Mouse (Mus musculus) spleen, postnatal 36 days (tissue): ENCODE measurements around the gene Csnk2a1.
"Not testable (repeated sequence)": the region's sequence is repeated elsewhere in the genome, so short reads cannot be mapped to it uniquely, and the experiment has no call there.

Experiments
- DNase-seq, 2 experiments: peaks; one replicate each; pipeline ENCODE4 v3.0.0; 2022; ENCODE audit warnings: low spot score in 2 of 2, mixed read lengths in 1 of 2

The Csnk2a1 gene

DNA sequence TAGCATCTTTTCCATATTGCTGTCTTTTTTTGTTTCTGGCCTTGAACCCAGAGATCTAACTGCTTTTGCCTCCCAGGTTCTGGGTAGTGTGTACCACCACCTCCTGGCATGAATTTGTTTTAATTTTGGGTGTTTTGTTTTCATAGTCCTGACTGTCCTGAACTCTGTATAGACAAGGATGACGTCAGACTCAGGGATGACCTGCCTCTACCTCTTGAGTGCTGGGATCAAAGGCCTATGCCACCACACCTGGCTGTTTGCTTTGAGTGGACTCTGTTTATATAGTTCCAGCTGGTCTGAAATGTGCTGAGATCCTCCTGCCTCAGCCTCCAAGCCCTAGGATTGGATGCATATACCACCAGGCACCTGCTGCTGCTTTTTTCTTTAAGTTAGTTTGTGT lies 11.3 kb downstream of the Csnk2a1 start:
- DNase-seq, result no peak

DNA sequence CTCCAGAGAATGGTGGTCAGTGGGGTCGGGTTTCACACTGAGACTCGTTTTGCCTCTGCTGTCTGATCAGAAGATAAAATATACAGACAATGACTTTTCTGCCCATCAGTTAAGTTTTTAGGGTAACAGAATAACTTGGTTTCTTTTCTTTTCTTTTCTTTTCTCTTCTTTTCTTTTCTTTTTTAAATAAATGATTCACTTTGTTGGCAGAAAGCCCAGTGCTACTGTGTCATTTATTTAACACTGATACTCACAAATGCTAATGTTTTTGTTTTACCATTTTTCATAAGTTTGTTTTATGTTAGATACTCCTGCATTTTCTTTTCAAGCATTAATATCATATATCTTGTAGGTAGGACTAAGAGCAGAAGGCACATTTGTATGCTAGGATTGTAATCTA lies 13.9 kb downstream of the Csnk2a1 start:
- DNase-seq, result no peak

DNA sequence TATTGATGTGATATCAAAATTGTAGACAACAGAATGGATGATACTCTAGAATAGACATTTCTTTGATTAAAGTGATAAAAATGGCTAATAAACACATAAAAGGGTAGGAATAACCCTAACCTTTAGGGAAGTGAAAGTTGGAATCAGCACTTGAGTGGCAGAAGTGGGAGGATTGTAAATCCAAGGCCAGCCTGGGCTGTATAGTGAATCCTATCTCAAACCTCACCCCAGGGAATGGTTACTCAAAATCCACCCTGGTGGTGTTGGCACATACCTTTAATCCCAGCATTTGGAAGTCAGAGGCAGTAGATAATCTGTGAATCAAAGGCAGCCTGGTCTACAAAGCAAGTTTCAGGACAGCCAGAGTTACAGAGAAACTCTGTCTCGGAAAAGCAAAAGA lies 20.6 kb downstream of the Csnk2a1 start:
- no peak for DNase-seq

DNA sequence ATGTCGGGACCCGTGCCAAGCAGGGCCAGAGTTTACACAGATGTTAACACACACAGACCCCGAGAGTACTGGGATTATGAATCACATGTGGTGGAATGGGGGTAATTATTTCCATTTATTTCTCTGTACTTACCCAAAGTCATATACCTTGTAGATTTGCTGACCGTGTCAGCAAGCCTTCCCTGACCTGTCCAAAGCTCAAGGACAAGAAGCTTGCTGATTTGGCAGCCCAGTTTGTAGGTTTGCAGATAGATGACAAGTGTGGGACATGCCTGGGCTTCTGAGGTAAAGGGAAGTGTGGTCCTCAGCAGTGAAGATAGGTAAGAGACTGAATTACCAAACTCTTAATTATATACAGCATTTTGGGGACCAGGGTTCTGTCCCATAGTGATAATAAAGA lies 23.9 kb downstream of the Csnk2a1 start:
- DNase-seq, result no peak

DNA sequence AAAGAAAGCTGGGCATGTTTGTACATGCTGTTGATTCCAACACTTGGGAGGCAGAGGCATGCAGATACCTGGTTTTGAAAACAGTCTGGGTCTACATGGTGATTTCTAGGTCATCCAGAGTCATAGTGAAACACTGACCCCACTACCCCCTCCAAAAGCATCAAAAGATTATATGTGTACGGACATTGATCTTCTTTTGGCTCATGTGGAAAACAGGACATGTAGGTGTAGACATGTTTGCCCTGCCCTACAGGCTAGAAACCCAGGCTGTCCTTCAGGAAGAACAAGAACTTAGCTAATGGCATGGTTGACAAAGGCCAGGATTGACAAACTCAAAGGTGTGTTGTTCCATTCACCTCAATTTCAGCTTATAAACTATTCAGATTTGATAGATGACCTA lies 33.1 kb downstream of the Csnk2a1 start:
- DNase-seq, result no peak

DNA sequence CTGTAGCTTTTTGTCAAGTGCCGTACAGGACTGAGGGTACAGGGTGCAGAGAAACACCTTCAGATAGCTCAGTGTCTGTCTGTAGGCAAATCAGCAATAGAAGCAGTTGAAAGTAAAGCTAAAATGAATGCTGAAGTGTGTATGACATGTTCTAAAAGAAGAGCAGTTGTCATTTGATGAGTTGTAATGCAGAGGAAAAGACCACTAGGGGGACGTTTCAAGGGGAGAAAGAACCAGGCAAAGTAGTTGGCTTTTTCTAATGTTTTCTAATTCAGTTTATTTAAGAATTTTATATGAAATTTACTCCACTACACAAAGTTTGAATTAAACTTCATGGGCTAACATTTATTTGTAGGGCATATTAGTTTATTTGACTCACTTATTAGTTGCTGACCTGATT lies 47.0 kb downstream of the Csnk2a1 start:
- no peak for DNase-seq

DNA sequence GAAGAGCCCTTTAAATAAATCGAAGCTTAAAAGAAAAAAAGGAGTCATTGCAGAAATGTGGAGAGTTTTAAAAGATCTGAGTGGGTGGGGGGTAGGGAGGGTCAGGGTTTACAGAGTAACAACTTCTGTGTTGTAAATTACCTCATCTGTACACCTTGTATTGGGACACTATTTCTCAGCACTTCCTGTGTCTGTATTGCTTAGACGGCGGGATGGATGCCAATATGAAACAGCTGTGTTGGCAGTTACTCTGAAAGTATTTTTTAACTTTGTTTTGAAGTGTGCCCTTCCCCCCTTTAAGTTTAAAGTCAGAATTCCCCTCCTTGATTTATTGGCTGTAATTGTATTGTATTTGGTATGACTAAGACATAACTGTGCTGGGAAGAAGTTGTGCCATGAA lies 54.8 kb downstream of the Csnk2a1 start:
- no peak for DNase-seq

GRCm38 (mm10) chr2:152287560-152287959 lies 60.9 kb downstream of the Csnk2a1 start:
- DNase-seq, result no peak

GRCm38 (mm10) chr2:152288046-152288445 lies 61.4 kb downstream of the Csnk2a1 start:
- no peak for DNase-seq

DNA sequence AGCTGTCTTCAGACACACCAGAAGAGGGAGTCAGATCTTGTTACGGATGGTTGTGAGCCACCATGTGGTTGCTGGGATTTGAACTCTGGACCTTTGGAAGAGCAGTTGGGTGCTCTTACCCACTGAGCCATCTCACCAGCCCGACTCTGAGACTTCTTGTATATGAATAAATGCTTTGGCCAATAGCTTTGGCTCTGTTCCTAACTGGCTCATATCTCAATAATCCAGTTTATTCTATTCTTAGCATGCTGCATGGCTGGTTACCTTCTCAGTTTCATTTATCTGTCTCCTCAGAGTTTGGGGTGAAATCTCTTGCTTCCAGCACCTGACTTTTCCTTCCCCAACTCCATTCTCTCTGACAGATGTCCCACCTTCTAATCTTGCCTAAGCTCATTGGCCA lies 63.0 kb downstream of the Csnk2a1 start:
- not testable (repeated sequence) for DNase-seq

DNA sequence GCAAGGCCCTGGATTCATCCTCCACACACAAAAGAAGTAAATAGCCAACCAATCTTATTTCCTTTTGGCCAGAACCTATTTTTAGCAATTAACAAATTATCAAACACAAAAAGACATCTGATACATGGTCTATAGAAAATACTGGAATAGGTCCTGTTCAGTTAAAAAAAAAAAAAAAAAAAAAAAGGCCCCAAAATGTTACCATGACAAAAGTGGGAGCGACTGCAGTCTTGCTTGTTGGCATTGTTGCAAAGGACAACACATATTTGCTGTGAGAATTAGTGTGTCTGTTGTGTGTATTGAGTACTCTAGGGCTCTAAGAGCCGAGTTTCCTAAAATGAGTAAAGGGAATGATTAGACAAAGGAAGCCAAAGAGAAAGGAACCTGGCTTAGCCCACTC lies 65.8 kb downstream of the Csnk2a1 start:
- no peak for DNase-seq

GRCm38 (mm10) chr2:152293179-152293726 lies 66.6 kb downstream of the Csnk2a1 start:
- DNase-seq, result no peak

GRCm38 (mm10) chr2:152293727-152294475 lies 67.3 kb downstream of the Csnk2a1 start, which contains the start of gene Tbc1d20:
Tbc1d20 (plus strand) TSS chr2:152293828.
- DNase-seq, result peak; percentile 90 to 92

GRCm38 (mm10) chr2:152294541-152294940 lies 67.9 kb downstream of the Csnk2a1 start:
- DNase-seq, result no peak

GRCm38 (mm10) chr2:152302862-152303261 lies 76.2 kb downstream of the Csnk2a1 start:
- DNase-seq, result no peak

DNA sequence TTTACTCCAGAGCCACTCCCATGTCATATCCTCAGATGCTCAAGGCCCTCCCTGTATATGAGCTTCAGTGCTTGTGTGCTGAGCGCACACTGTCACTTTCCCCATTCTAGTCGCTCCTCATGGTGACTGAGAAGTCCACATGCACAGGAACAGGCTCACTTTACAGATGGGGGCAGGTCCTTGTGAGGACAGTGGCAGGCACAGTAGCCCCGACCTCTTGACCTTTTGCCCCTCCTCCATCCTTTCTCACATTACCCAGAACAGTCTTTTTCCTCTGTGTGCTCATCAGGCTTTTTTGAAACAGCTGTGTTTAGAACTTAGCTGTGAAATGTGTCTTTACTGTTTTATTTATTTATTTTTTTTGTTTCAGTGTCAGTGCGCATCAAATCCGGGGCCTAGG lies 77.1 kb downstream of the Csnk2a1 start:
- DNase-seq, result no peak

- no peak for DNase-seq
Measured at GRCm38 (mm10) chr2:152305480-152305879, 78.8 kb downstream of the Csnk2a1 start.

DNA sequence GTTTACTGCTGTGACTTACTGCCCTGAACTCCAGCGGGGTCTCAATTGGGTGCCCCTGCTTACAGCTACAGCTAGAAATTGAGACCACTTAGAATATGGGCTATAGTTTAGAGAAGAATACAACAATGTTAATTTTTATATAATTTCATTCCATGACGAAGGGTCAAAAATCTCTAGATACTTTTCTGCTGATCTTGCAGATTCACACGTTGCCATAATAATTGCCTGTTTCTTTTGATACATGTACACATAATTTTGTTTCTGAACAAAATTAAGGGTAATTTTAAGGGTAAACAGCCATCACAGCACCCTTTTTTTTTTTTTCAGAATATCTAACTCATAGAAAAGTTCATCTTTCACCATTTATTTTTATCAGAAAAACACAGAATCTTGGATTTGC lies 80.5 kb downstream of the Csnk2a1 start:
- no peak for DNase-seq

DNA sequence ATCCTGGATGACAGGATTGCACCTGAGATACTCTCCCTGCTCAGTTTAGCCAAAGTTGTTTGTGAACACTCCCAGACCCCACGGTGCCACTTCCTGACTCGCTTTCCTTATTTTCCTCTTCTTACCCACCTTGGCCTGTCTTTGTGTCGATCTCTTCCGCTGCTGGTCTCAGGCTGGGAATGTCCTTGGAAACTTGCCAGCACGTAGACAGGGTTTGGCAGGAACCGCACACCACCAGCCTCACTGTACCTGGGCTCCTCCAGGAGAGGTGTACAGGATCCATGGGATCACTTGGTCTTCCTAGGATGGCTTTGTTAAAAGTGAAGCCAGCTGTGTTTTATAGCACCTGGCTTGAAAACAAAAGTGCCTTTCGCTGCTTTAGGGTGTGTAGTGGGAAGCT lies 86.4 kb downstream of the Csnk2a1 start:
- DNase-seq, result no peak

GRCm38 (mm10) chr2:152313926-152314325 lies 87.3 kb downstream of the Csnk2a1 start:
- DNase-seq, result no peak

DNA sequence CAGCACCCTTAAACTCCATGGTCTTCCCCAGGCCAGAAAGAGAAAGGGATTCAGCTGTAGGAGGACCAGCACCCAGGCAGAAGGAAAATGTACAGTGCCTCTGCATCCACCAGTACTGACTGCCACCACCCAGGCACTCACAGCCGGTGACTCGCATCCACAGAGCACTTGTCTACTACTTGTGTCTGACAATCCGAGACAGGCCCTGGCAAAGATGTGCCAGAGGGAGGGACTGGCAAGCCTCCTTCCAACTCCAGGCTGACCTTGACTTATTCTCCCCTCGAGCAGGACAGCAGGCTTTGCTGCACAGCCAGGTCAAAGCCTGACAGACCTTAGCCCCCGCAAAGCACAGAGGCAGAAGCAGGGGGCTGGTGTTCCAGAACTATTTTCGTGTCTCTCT lies 90.4 kb downstream of the Csnk2a1 start:
- no peak for DNase-seq

- no peak for DNase-seq
Measured at GRCm38 (mm10) chr2:152321558-152321957, 94.9 kb downstream of the Csnk2a1 start.

DNA sequence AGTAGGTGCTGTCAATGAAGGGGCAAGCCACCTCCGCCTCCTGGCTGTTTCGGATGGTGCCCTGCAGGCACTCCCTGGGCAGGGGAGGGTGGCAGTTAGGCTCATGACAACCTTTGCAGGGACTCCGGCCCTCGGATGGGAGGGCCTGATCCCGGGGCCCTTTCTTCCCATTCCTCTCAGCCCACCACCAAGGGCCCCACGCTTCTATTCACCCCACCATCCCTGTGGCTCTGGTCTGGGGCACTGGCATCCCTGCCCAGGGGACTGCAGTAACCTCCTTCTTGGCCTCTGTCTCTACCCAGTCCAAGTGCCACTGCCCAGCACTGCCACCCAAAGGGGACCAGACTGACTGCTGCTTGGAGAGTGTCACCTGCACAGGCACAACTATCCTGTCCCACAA lies 95.6 kb downstream of the Csnk2a1 start:
- DNase-seq, result no peak

- no peak for DNase-seq
Measured at GRCm38 (mm10) chr2:152323971-152324370, 97.3 kb downstream of the Csnk2a1 start.
